ENCODE assay signal across 14 mouse cellular contexts in genomic region chr12:52718392-52718791, GRCm38 (mm10).
"Had no signal": no experiment of that assay in that cellular context is flagged by ENCODE, and none has a peak within 500 bp of the region (broad histone marks: within the 10 kb centered on the region; RNA-seq: fewer than 3 reads in every experiment).

No protein-coding gene starts in this region.

- DNase-seq: kidney, adult 11 months; kidney, adult 9 months; kidney, postnatal 10 days; kidney, postnatal 4 days; lung, adult 2 months; lung, postnatal 36 days had no signal

- H3K4me1 ChIP-seq: limb, embryonic 10.5 days; liver, embryonic 15.5 days; midbrain, embryonic 13.5 days; neural tube, embryonic 12.5 days; stomach, embryonic 15.5 days had no signal

- H3K4me3 ChIP-seq: left cerebral cortex, adult 2 months; limb, embryonic 10.5 days; liver, embryonic 15.5 days; midbrain, embryonic 13.5 days; myocyte; neural tube, embryonic 12.5 days; stomach, embryonic 15.5 days had no signal

- H3K27ac ChIP-seq: limb, embryonic 10.5 days; liver, embryonic 15.5 days; midbrain, embryonic 13.5 days; neural tube, embryonic 12.5 days; stomach, embryonic 15.5 days had no signal

- H3K36me3 ChIP-seq: limb, embryonic 10.5 days; liver, embryonic 15.5 days; neural tube, embryonic 12.5 days; stomach, embryonic 15.5 days had no signal

- H3K27me3 ChIP-seq: liver, embryonic 15.5 days; midbrain, embryonic 13.5 days; neural tube, embryonic 12.5 days; stomach, embryonic 15.5 days had no signal

- ATAC-seq: lung, postnatal 0 days; midbrain, embryonic 13.5 days had no signal

- H3K9ac ChIP-seq: liver, embryonic 15.5 days; midbrain, embryonic 13.5 days; neural tube, embryonic 12.5 days; stomach, embryonic 15.5 days had no signal
